Mouse (Mus musculus): ENCODE results near the gene Cdon.

Cdon gene

DNA sequence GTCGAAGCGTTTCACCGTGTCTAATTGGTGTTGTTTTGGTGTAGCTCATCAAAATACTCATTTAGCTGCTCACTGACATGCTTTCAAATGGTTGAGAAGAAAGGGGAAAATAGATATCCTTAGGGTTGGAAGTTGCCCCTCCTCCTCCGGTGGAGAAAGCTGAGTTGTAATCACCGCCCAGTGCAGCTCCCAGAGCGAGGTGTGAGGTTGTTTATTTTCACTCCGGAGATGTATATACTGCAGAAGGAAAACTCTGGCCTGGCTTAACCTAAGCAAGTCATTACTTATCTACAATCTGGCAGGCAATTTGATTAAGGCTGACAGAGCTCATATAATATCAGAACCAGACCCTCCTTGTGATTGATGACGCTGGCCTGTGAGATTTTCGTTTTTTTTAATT is 14.6 kb downstream of the Cdon start:
- no peak for DNase-seq (ENCODE audit: low read depth, low spot score)

DNA sequence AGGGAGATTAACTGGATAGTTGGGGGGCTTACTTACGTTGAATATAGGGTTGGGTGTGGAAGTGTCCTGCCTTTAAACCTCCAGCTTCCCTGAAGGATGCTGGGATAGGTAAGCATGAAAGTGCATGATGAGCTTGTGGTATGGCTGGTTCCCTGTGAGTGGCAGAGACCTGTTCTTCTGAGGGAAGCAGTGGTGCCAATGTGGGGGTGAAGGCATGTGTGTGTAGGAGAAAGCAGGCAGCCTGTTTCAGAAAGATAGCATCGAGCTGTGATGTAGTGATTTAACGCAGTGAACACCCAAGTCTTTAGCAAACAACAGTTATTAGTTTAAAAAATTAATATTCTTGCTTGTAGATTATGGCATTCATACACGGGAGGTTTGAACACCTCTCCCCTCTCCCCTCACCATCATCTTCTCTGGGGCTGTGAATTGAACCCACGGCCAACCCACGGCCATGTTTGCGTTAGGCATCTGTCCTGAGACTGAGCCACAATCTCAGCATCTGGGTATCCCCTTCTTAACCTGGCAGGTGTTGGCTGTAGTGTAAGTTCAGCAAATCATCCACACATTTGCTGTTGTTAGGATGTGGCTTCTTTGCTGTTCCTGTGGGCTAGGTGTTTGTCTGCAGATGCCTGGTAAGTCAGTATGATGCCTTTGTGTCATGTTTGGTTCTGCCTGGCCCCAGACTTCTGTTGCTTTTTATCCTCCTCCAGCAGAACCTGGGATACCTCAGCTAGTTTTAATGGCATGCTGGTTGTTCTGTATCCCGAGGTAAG is 17.5 kb downstream of the Cdon start:
- DNase-seq (ENCODE audit: low read depth, low spot score), result no peak

DNA sequence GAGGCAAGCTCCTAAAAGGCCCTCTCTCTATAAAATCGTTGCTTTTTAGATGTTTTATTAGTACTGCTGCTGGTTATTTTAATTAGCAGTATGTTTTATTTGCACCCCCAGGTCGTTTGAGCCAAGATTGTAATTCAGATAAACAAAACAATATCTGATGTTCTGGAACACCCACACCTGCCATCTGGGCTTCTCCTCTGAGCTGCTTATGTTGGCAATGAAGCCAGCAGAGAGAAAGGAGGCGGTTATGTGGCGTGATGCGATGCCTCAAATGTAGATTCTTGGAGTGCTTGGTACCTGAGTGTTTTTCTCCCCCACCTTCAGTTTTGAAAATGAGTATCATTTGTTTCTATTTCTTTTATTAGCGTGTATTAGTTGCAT is 18.1 kb downstream of the Cdon start:
- DNase-seq (ENCODE audit: low read depth, low spot score), result no peak

- no peak for DNase-seq (ENCODE audit: low read depth, low spot score)
Observed at GRCm38 (mm10) chr9:35439754-35440153, 18.8 kb downstream of the Cdon start.

- no peak for DNase-seq (ENCODE audit: low read depth, low spot score)
Observed at GRCm38 (mm10) chr9:35442476-35442875, 21.5 kb downstream of the Cdon start.

GRCm38 (mm10) chr9:35443618-35444511 is 22.9 kb downstream of the Cdon start:
- no peak for DNase-seq (ENCODE audit: low read depth, low spot score)

- no peak for DNase-seq (ENCODE audit: low read depth, low spot score)
Observed at GRCm38 (mm10) chr9:35444512-35444886, 23.6 kb downstream of the Cdon start.

DNA sequence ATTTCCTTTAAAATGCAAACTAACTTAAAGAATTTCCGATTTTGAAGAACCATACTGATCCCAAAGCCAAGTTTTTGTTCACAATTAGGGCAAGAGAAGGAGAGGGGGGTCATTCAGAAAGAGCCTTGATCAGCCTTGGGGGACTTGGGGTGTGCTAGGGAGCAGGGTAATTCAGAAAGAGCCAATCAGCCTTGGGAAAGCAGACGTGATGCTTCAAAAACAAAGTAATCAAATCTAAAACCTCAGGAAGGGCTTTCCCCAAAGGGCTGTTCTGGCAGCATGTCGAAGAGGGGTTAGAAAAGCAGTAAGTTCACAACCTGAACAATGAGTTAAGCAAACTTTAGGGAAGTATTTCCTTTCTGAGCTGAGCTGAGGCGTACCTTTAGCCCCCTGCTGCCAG is 26.0 kb downstream of the Cdon start:
- DNase-seq (ENCODE audit: low read depth, low spot score), result no peak

DNA sequence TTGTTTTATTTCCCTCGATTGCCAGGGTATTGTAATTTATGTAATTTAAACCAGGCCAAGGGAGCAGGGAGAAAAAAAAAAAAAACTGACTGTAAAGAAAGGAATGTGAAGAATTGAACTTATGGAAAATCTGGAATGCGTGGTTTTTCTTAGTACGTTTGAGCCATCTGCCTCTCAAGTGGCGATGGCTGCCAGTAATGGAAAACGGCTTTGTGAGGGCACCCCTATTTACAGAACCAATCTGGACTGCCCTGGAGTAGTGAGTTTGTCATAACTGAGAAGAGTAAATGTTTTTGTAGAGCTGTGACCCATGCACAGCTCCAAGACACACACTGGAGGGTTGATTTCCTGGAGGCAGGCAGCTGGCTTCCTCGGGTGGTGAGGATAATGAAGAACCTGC is 32.4 kb downstream of the Cdon start:
- DNase-seq (ENCODE audit: low read depth, low spot score), result no peak

GRCm38 (mm10) chr9:35459594-35459993 is 38.7 kb downstream of the Cdon start:
- DNase-seq (ENCODE audit: low read depth, low spot score), result no peak

GRCm38 (mm10) chr9:35467264-35467817 is 46.4 kb downstream of the Cdon start:
- DNase-seq (ENCODE audit: low read depth, low spot score), result no peak

GRCm38 (mm10) chr9:35468913-35469312 is 48.0 kb downstream of the Cdon start:
- DNase-seq (ENCODE audit: low read depth, low spot score), result no peak

DNA sequence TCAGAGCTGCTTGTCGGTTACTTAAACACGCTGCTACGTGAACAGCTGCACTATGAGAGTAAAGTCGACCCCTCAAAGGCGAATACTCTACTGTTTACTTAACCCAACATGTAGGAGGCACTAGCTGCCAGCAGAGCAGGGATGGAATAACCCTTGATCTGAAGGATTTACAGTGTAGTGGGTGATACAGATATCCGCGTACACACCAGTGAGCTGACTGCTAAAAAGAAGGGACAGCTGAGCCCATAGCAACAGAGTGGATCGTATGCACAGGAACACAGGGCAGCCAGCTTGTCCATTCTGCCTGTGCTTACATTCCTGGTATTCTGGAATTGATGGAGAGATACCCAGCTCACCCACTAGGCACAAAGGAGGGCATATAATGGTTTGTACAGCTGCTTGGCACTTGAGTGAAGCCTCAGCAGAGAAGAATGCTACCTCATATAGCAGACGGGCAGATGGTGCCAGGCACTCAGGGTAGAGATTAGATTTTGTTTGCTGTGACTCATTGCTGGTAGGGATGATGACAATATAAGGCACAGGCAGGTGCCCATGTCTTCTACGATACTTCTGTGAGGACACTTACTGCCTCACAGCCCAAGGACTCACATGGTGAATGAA is 53.3 kb downstream of the Cdon start:
- no peak for DNase-seq (ENCODE audit: low read depth, low spot score)

- no peak for DNase-seq (ENCODE audit: low read depth, low spot score)
Observed at GRCm38 (mm10) chr9:35475394-35475793, 54.5 kb downstream of the Cdon start.

DNA sequence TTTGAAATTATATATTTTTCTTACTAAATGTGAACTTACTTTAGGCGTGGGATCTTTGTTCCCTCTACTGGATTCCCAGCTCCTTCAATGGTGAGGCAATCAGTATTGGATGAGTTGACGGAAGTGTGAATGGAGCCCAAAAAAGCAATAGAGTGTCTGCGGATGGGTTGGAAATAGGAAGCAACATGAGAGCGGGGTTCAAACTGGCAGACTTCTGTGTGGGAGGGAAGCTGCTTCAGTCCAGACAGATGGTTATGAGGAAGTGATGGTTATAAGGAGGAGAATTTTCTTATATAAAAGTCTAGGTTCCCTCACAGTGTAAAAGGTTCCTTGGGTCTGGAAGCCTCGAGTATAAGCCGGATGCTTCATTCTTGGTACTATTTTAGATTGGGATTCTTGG is 58.5 kb downstream of the Cdon start:
- no peak for DNase-seq (ENCODE audit: low read depth, low spot score)

- DNase-seq (ENCODE audit: low read depth, low spot score), result no peak
Observed at GRCm38 (mm10) chr9:35482014-35482898, 61.3 kb downstream of the Cdon start.

GRCm38 (mm10) chr9:35483949-35484348 is 63.0 kb downstream of the Cdon start:
- DNase-seq (ENCODE audit: low read depth, low spot score), result no peak

- DNase-seq (ENCODE audit: low read depth, low spot score), result no peak
Observed at GRCm38 (mm10) chr9:35486616-35487015, 65.7 kb downstream of the Cdon start.

- DNase-seq (ENCODE audit: low read depth, low spot score), result no peak
Observed at GRCm38 (mm10) chr9:35488496-35488895, 67.6 kb downstream of the Cdon start.

DNA sequence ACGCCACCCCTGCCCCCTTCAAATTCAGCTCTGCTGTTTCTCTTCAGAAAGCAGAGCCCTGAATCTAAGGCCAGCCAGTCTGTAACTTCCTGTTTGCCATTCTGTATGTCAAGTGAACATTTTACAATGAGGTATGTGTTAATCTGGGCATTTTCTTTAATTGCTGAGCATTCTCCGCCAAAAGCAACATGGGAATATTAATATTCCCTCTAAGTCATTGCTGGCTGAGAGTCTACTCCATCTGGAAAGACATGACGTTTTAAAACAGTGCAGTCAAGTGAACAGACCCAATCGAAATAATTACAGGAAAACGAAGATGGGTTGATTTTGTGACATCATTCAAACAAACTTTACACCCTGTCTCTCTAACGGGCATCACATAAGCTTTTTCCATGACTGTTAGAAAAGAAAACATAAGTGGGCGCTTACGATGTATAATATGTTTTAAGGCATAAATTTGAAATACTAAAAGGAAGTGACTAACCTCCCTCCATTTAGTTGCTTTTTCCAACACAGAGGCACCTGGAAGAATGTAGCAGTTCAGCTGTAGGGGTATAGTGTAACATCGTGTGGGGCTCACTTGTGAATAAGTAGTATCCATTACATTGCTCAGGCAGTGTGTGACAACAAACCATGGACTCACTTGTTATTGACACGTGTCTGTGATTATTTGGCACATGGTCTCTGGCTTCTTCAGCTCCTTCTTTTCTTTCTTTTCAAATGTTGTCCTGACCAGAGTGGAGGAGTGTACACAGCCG is 70.4 kb downstream of the Cdon start:
- DNase-seq (ENCODE audit: low read depth, low spot score), result no peak

Measured in embryo, embryonic 11.5 days (tissue).